Comparison of ENCODE assay signal across 17 mouse cellular contexts in genomic region chrX:20129466-20129865, GRCm38 (mm10).
DNase-seq lines count a peak whose midpoint lies in the region; ATAC-seq and TF ChIP-seq lines count a peak whose summit lies in the region.
"Had no signal": no experiment of that assay in that cellular context is flagged by ENCODE, and none has a peak within 500 bp of the region (broad histone marks: within the 10 kb centered on the region; RNA-seq: fewer than 3 reads in every experiment).

No protein-coding gene starts in this region.

- H3K4me2 ChIP-seq in heart, embryonic 12.5 days = no peak overlapping the region
- H3K4me2 ChIP-seq: limb, embryonic 13.5 days had no signal

- no peak for TF ChIP-seq EP300 in heart, adult 2 months (IDR thresholded peaks at IDR 0.05; ENCODE audit: insufficient read depth, low read depth, low read length)

- H3K27me3 ChIP-seq in heart, adult 2 months (ENCODE audit: control insufficient read depth, insufficient read depth, low read length) = no peaks in the 10 kb centered on the region
- H3K27me3 ChIP-seq in heart, embryonic 12.5 days (replicated peaks) = no peaks in the 10 kb centered on the region
- H3K27me3 ChIP-seq: CH12.LX; limb, embryonic 13.5 days had no signal

- no peak overlapping the region for H3K9ac ChIP-seq in heart, adult 2 months (ENCODE audit: low read depth, low read length)
- no peak overlapping the region for H3K9ac ChIP-seq in heart, embryonic 12.5 days
- H3K9ac ChIP-seq: limb, embryonic 13.5 days; liver, postnatal 0 days had no signal

- 48% methylated on average over 1 of the region's 1 CpGs for WGBS in heart, adult 2 months
- WGBS in heart, embryonic 12.5 days = 63% methylated on average over 1 of the region's 1 CpGs

- H3K4me1 ChIP-seq in heart, adult 2 months (ENCODE audit: control insufficient read depth, insufficient read depth, low read length) = no peaks in the 10 kb centered on the region
- no peaks in the 10 kb centered on the region for H3K4me1 ChIP-seq in heart, embryonic 12.5 days (replicated peaks)
- H3K4me1 ChIP-seq: limb, embryonic 13.5 days had no signal

- H3K4me3 ChIP-seq in heart, adult 2 months = no peak overlapping the region
- no peak overlapping the region for H3K4me3 ChIP-seq in heart, embryonic 12.5 days
- H3K4me3 ChIP-seq: erythroblast, embryonic 14.5 days; limb, embryonic 13.5 days had no signal

- no peak for ATAC-seq in heart, embryonic 12.5 days (ENCODE audit: insufficient number of reproducible peaks, low FRiP score)
- no peak for ATAC-seq in granulocyte monocyte progenitor cell, adult 5-6 weeks (replicated peaks; ENCODE audit: poor library complexity, severe bottlenecking)
- ATAC-seq: inflammation-experienced regulatory T-cells, adult 6 months; liver, postnatal 0 days; Patski had no signal

- TF ChIP-seq POLR2A in heart, adult 2 months (IDR thresholded peaks at IDR 0.05; ENCODE audit: insufficient read depth, low read depth, low read length) = no peak

- DNase-seq in heart, adult 2 months = peak; percentile 37 to 41
- peak; percentile 31 for DNase-seq in brain, adult 2 months (ENCODE audit: low read depth, low spot score)
- peak; percentile 3 to 36 for DNase-seq in cerebellum, postnatal 14 days
- peak; percentile 10 for DNase-seq in heart, postnatal 4 days
- DNase-seq in neural tube, embryonic 10.5 days (ENCODE audit: extremely low spot score, low spot score) = no peak
- DNase-seq: embryo, embryonic 11 days; kidney, postnatal 36 days; liver, postnatal 0 days; spleen, adult 18-20 months; thymus, postnatal 25 days had no signal

- H3K27ac ChIP-seq in heart, adult 2 months = no peak overlapping the region
- H3K27ac ChIP-seq in heart, embryonic 12.5 days (ENCODE audit: poor library complexity, severe bottlenecking) = no peak overlapping the region
- H3K27ac ChIP-seq: limb, embryonic 13.5 days had no signal

- intact Hi-C loops in heart, adult 2 months (cut with DNase I) = no loop called here

- no peaks in the 10 kb centered on the region for H3K79me2 ChIP-seq in heart, adult 2 months (replicated peaks; ENCODE audit: control insufficient read depth, insufficient read depth, low read length)

- H3K36me3 ChIP-seq in heart, adult 2 months (ENCODE audit: control insufficient read depth, insufficient read depth, low read length) = no peaks in the 10 kb centered on the region
- H3K36me3 ChIP-seq in heart, embryonic 12.5 days = no peaks in the 10 kb centered on the region
- H3K36me3 ChIP-seq: limb, embryonic 13.5 days had no signal

- TF ChIP-seq CTCF in heart, adult 2 months (IDR thresholded peaks at IDR 0.05) = no peak

- H3K9me3 ChIP-seq in heart, embryonic 12.5 days (replicated peaks) = no peaks in the 10 kb centered on the region
- H3K9me3 ChIP-seq: limb, embryonic 13.5 days had no signal
